Mouse (Mus musculus) right cerebral cortex, postnatal 36 days (tissue): ENCODE measurements at regions not wholly inside any gene's neighbourhood (a gene's known extent, or its start where the extent isn't known, plus 50 kb on each side); places are given as distances from the start of the nearest gene placed in this dataset.
A peak's percentile ranks its signal among the peaks of the same experiment; 100 is the strongest.

ENCODE experiments used
- DNase-seq, 2 experiments: peaks; one replicate each; pipeline ENCODE4 v3.0.0; 2022; ENCODE audit warnings: low spot score in 2 of 2, mixed read lengths in 1 of 2

- peak; percentile 1 to 2 for DNase-seq
Observed at GRCm38 (mm10) chr2:63347562-63347961, 163.5 kb upstream of the Kcnh7 start.

GRCm38 (mm10) chr2:63326750-63327149, 142.7 kb upstream of the Kcnh7 start:
- no peak for DNase-seq

DNA sequence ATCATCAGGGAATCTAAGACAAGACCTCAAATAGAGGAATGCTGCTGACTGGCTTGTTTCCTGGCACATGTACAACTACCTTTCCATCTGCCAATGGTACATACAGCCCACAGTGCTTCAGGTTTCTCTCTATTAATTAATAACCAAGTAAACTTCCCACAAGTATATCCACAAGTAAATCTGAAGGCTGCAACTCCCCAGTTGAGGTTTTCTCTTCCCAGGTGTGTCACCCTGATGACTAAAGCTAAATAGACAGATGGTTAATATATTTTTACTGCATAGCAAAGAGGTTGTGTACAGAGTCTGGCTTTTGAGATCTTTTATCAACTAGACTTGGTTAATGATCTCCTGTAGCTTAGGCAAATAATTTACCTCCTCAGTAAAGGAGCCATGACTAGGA, 96.8 kb upstream of the Kcnh7 start:
- DNase-seq, result no peak

DNA sequence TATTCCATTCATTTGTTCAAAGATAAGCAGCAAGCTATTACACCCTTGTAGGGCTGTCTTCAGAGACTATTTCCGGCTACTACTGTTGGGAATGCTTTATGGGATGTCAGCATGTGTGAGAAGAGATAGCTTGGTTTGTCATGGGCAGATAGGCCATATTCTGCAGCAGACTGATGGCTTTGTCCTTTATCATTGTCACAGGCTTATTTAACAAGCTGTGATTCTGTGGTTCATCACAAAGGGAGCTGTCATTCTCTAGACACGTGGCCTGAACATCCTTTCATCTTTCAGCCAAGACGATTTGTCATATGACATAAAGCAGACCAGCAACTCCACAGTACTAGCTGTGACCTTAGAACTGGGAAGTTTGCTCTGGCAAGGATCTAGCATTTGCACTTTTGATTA, 89.7 kb upstream of the Kcnh7 start:
- no peak for DNase-seq

DNA sequence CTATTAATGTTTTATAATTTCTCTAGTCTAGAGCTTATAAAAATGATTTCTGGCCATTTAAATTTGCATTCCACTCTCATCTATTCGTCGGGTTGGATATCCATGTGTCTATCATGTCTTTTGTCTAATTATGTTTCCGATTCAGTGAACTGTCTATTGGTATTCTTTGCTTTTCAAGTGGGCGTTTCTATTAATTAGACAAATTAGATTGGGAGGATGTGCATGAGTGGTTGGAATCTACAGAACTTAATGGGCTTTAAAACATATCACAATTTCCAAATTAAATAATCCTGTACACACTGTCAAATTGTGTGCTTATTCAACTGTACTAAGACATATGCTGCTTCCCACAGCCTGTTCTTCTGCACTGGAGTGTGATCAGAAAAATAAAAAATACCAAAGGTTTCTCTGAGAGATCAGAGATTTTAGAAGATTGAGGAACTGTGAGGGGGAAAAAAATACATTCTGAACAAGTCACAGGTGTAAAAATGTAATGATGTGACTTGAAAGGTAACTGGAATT, 62.1 kb upstream of the Kcnh7 start:
- no peak for DNase-seq

- DNase-seq, result no peak
Observed at GRCm38 (mm10) chr2:63239326-63239725, 55.2 kb upstream of the Kcnh7 start.
